Mouse (Mus musculus): ENCODE results near the gene Adtrp. TPM values are rescaled to one million over a fixed set of nuclear protein-coding genes. Genes with fewer than 3 reads are reported as not detected.

Gene Adtrp
- polyA plus RNA-seq, 2 experiments: 0.36 to 0.50 TPM

- TF ChIP-seq CTCF (IDR thresholded peaks at IDR 0.05; ENCODE audit: low read depth) (no peak), EP300 (IDR thresholded peaks at IDR 0.05; ENCODE audit: low read depth) (no peak)
- Histone ChIP-seq H3K4me1 (replicated peaks; ENCODE audit: control insufficient read depth in 2 of 2, insufficient read depth in 2 of 2, low read length in 1 of 2) (no peaks in the 10 kb centered on the region), H3K36me3 (replicated peaks; ENCODE audit: control insufficient read depth, insufficient read depth, low read depth) (no peaks in the 10 kb centered on the region), H3K9me3 (ENCODE audit: control insufficient read depth, low read length) (no peaks in the 10 kb centered on the region), H3K4me3 (ENCODE audit: insufficient read depth in 1 of 2, low read depth in 2 of 2, low read length in 2 of 2) (no peak overlapping the region), H3K9ac (replicated peaks) (no peak overlapping the region), H3K27ac (no peak overlapping the region), H3K27me3 (ENCODE audit: control insufficient read depth, insufficient read depth, low read length) (no peaks in the 10 kb centered on the region), H3K4me2 (ENCODE audit: low read depth) (no peak overlapping the region)
- 64% methylated on average over 7 of the region's 7 CpGs for WGBS (ENCODE audit: insufficient replicate concordance)
- DNase-seq (ENCODE audit: low read depth in 3 of 3, low spot score in 3 of 3): no peak
- ATAC-seq (ENCODE audit: insufficient read depth): no peak
These were observed 42.2 kb downstream of the Adtrp start for GRCm38 (mm10) chr13:41805138-41805820.

DNA sequence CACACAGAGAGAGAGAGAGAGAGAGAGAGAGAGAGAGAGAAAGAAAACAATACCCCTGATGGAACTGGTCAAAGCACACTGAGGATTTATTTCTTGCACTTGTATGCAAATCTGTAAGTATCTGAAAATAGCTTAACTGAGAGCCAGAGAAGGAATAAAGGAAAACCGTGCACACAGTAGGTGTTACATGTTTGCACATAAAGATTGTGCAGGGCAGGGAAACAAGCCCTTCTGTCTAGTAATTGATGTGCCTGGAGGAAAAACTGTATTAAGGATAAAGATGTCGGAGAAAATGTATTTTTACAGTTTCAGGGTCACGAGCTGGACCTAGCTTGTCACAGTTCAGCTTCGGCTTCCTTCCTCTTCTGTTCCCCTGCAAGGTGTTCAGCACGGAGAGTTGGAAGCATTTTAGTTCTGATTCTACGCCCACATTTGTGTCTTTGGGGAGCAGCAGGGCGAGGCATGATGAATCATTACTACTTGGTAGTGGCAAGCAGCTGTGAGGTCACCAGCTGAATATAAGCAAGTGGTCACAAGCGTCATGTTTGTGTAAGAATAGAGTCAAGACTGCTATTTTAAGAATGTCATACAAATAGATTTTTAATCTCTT lies 43.7 kb downstream of the Adtrp start:
- Histone ChIP-seq H3K4me1 (replicated peaks; ENCODE audit: control insufficient read depth in 2 of 2, insufficient read depth in 2 of 2, low read length in 1 of 2) (no peaks in the 10 kb centered on the region), H3K9me3 (ENCODE audit: control insufficient read depth, low read length) (no peaks in the 10 kb centered on the region), H3K27me3 (ENCODE audit: control insufficient read depth, insufficient read depth, low read length) (no peaks in the 10 kb centered on the region), H3K36me3 (replicated peaks; ENCODE audit: control insufficient read depth, insufficient read depth, low read depth) (no peaks in the 10 kb centered on the region), H3K27ac (no peak overlapping the region), H3K9ac (replicated peaks) (no peak overlapping the region), H3K4me3 (ENCODE audit: insufficient read depth in 1 of 2, low read depth in 2 of 2, low read length in 2 of 2) (no peak overlapping the region), H3K4me2 (ENCODE audit: low read depth) (no peak overlapping the region)
- DNase-seq (ENCODE audit: low read depth in 3 of 3, low spot score in 3 of 3) (no peak), ATAC-seq (ENCODE audit: insufficient read depth) (no peak)
- TF ChIP-seq CTCF (IDR thresholded peaks at IDR 0.05; ENCODE audit: low read depth) (no peak), EP300 (IDR thresholded peaks at IDR 0.05; ENCODE audit: low read depth) (no peak)
- WGBS (ENCODE audit: insufficient replicate concordance): 28% methylated on average over 8 of the region's 8 CpGs

DNA sequence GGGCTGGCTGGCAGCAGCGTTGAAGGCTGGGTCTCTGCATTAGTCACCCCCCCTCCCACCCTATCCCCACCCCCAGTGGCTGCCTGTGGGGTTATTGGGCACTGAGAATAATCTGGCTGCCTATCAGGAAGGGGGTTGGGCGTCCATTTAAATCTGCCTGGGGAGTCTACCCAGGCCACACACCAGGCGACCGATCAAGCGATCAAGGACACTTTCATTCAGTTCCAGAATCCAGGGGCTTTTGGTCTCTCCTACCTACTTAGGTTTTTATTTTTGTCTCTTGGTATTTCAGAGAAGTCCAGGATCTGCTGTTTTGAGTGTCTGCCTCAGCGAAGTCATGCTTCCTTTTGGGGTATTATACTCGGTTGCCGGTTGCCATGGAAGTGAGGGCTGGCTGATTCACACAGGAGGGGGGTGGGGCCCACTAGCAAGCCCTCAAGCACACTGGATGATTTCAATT lies 46.3 kb downstream of the Adtrp start:
- H3K36me3 ChIP-seq (replicated peaks; ENCODE audit: control insufficient read depth, insufficient read depth, low read depth): no peaks in the 10 kb centered on the region
- no peak for ATAC-seq (ENCODE audit: insufficient read depth)
- no peak overlapping the region for H3K9ac ChIP-seq (replicated peaks)
- WGBS (ENCODE audit: insufficient replicate concordance): 21% methylated on average over 8 of the region's 8 CpGs
- H3K4me2 ChIP-seq (ENCODE audit: low read depth): no peak overlapping the region
- no peaks in the 10 kb centered on the region for H3K4me1 ChIP-seq (replicated peaks; ENCODE audit: control insufficient read depth in 2 of 2, insufficient read depth in 2 of 2, low read length in 1 of 2)
- DNase-seq (ENCODE audit: low read depth in 3 of 3, low spot score in 3 of 3): peak in 1 of 3 experiments; percentile 6
- no peak overlapping the region for H3K4me3 ChIP-seq (ENCODE audit: insufficient read depth in 1 of 2, low read depth in 2 of 2, low read length in 2 of 2)
- no peaks in the 10 kb centered on the region for H3K9me3 ChIP-seq (ENCODE audit: control insufficient read depth, low read length)
- TF ChIP-seq CTCF (IDR thresholded peaks at IDR 0.05; ENCODE audit: low read depth) (no peak), EP300 (IDR thresholded peaks at IDR 0.05; ENCODE audit: low read depth) (no peak)
- no peak overlapping the region for H3K27ac ChIP-seq
- H3K27me3 ChIP-seq (ENCODE audit: control insufficient read depth, insufficient read depth, low read length): no peaks in the 10 kb centered on the region

- H3K36me3 ChIP-seq (replicated peaks; ENCODE audit: control insufficient read depth, insufficient read depth, low read depth): no peaks in the 10 kb centered on the region
These were observed 54.6 kb downstream of the Adtrp start for GRCm38 (mm10) chr13:41792849-41793248.

DNA sequence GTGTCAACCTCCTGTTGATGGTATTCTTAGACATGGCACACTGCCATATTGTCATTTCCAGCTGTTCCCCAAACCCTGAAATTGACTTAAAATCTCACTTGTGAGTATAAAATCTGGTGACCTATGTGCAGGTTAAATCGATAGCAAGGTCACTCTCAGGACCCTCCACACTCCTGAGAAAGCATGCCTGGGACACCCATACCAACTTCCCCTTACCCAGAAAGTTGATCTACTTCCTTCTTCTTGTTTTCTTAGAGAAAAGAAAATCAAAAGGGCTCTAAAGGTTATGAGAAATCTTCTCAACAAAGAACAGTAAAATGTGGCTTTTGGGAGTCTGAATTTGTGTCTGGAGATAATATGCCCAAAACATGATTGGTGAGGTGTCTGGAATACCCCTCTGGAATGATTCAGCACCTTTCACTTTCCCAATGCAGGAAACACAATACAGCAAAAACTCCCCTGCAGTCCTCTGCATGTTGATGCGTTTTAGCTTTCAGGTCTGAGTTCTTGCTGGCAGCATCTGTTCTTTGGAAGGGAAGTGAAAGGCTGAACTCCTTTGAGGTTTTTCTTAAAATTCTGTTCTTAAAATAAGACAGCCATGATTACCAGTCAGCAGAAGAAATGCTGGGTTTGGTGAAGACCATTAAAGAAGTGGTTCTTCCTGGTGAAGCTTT lies 59.5 kb downstream of the Adtrp start:
- no peaks in the 10 kb centered on the region for H3K9me3 ChIP-seq (ENCODE audit: control insufficient read depth, low read length)
- no peak overlapping the region for H3K4me2 ChIP-seq (ENCODE audit: low read depth)
- H3K36me3 ChIP-seq (replicated peaks; ENCODE audit: control insufficient read depth, insufficient read depth, low read depth): no peaks in the 10 kb centered on the region
- 34% methylated on average over 2 of the region's 2 CpGs for WGBS (ENCODE audit: insufficient replicate concordance)
- ATAC-seq (ENCODE audit: insufficient read depth) (no peak), DNase-seq (ENCODE audit: low read depth in 3 of 3, low spot score in 3 of 3) (no peak)
- H3K27ac ChIP-seq: no peak overlapping the region
- no peak overlapping the region for H3K4me3 ChIP-seq (ENCODE audit: insufficient read depth in 1 of 2, low read depth in 2 of 2, low read length in 2 of 2)
- no peak overlapping the region for H3K9ac ChIP-seq (replicated peaks)
- no peaks in the 10 kb centered on the region for H3K27me3 ChIP-seq (ENCODE audit: control insufficient read depth, insufficient read depth, low read length)
- TF ChIP-seq EP300 (IDR thresholded peaks at IDR 0.05; ENCODE audit: low read depth) (no peak), CTCF (IDR thresholded peaks at IDR 0.05; ENCODE audit: low read depth) (no peak)
- no peaks in the 10 kb centered on the region for H3K4me1 ChIP-seq (replicated peaks; ENCODE audit: control insufficient read depth in 2 of 2, insufficient read depth in 2 of 2, low read length in 1 of 2)

More at GRCm38 (mm10) chr13:41792849-41793248, 54.6 kb downstream of the Adtrp start:
- H3K9me3 ChIP-seq (ENCODE audit: control insufficient read depth, low read length): no peaks in the 10 kb centered on the region
- 51% methylated on average over 6 of the region's 6 CpGs for WGBS (ENCODE audit: insufficient replicate concordance)
- no peak overlapping the region for H3K4me3 ChIP-seq (ENCODE audit: insufficient read depth in 1 of 2, low read depth in 2 of 2, low read length in 2 of 2)
- no peak overlapping the region for H3K27ac ChIP-seq
- TF ChIP-seq CTCF (IDR thresholded peaks at IDR 0.05; ENCODE audit: low read depth) (no peak), EP300 (IDR thresholded peaks at IDR 0.05; ENCODE audit: low read depth) (no peak)
- no peaks in the 10 kb centered on the region for H3K4me1 ChIP-seq (replicated peaks; ENCODE audit: control insufficient read depth in 2 of 2, insufficient read depth in 2 of 2, low read length in 1 of 2)
- DNase-seq (ENCODE audit: low read depth in 3 of 3, low spot score in 3 of 3): no peak
- H3K4me2 ChIP-seq (ENCODE audit: low read depth): no peak overlapping the region
- H3K27me3 ChIP-seq (ENCODE audit: control insufficient read depth, insufficient read depth, low read length): no peaks in the 10 kb centered on the region
- ATAC-seq (ENCODE audit: insufficient read depth): no peak
- H3K9ac ChIP-seq (replicated peaks): no peak overlapping the region

All from liver, embryonic 14.5 days (tissue).